Mouse (Mus musculus) MEL (cell line): ENCODE measurements at regions not wholly inside any gene's neighbourhood (a gene's known extent, or its start where the extent isn't known, plus 50 kb on each side); places are given as distances from the start of the nearest gene placed in this dataset.

Experiments used
- DNase-seq: peaks from one replicate; pipeline ENCODE4 v3.0.0; 2011; ENCODE audit warnings: low read depth, low spot score
- H3K27ac ChIP-seq: 2 replicates; pipeline ENCODE4 v1.5.1; 2012; ENCODE audit warnings: low read depth, mild to moderate bottlenecking, control low read depth, low read length, moderate library complexity; ENCODE audit not compliant: control insufficient read depth
- H3K27me3 ChIP-seq, 2 experiments: fragments of 150-350 bp in 1 of 2; sonication (generic) in 1 of 2; 2 replicates each; pipeline ENCODE4 v1.6.1; 2012; ENCODE audit warnings: low read length in 2 of 2, mild to moderate bottlenecking in 2 of 2, improper control_type of control experiment in 1 of 2, moderate library complexity in 1 of 2; ENCODE audit not compliant: insufficient read depth in 2 of 2, control insufficient read depth in 1 of 2
- H3K36me3 ChIP-seq, 2 experiments: 2 replicates each; pipeline ENCODE4 v1.6.1; 2012 to 2014; ENCODE audit warnings: low read length in 2 of 2, improper control_type of control experiment in 1 of 2, inconsistent platforms in 1 of 2, mild to moderate bottlenecking in 1 of 2; ENCODE audit not compliant: insufficient read depth in 2 of 2, control insufficient read depth in 1 of 2
- H3K4me1 ChIP-seq, 2 experiments: fragments of 150-350 bp in 1 of 2; sonication (generic) in 1 of 2; 2 replicates each; pipeline ENCODE4 v1.6.1; 2012; ENCODE audit warnings: low read length in 2 of 2, improper control_type of control experiment in 1 of 2, mild to moderate bottlenecking in 1 of 2; ENCODE audit not compliant: insufficient read depth in 2 of 2, control insufficient read depth in 1 of 2
- H3K4me3 ChIP-seq, 2 experiments: fragments of 150-350 bp in 1 of 2; sonication (generic) in 1 of 2; 2 replicates each; pipeline ENCODE4 v1.5.1; 2012; ENCODE audit warnings: low read depth in 2 of 2, low read length in 2 of 2, mild to moderate bottlenecking in 2 of 2, moderate library complexity in 2 of 2, control low read depth in 1 of 2, improper control_type of control experiment in 1 of 2; ENCODE audit not compliant: control insufficient read depth in 1 of 2, insufficient read depth in 1 of 2
- H3K79me2 ChIP-seq: 2 replicates; pipeline ENCODE4 v1.6.1; 2012; ENCODE audit warnings: mild to moderate bottlenecking, low read length, moderate library complexity; ENCODE audit not compliant: control insufficient read depth, poor library complexity, insufficient read depth
- H3K9ac ChIP-seq: 2 replicates; pipeline ENCODE4 v1.6.1; 2012; ENCODE audit warnings: low read depth, mild to moderate bottlenecking, control low read depth, low read length, moderate library complexity; ENCODE audit not compliant: control insufficient read depth, poor library complexity, severe bottlenecking
- H3K9me3 ChIP-seq: fragments of 150-350 bp; sonication (generic); replicated peaks from 2 replicates; pipeline ENCODE4 v1.6.1; 2012; ENCODE audit warnings: mild to moderate bottlenecking, low read length, improper control_type of control experiment, moderate library complexity; ENCODE audit not compliant: insufficient read depth
- CHD2 ChIP-seq: IDR thresholded peaks from 2 replicates; pipeline ENCODE4 v1.6.1; 2011; ENCODE audit warnings: low read length, improper control_type of control experiment
- E2F4 ChIP-seq: IDR thresholded peaks from 2 replicates; pipeline ENCODE4 v1.6.1; 2011; ENCODE audit warnings: low read depth, low read length, improper control_type of control experiment, borderline replicate concordance
- ETS1 ChIP-seq: IDR thresholded peaks from 2 replicates; pipeline ENCODE4 v1.6.1; 2012; ENCODE audit warnings: low read depth, mild to moderate bottlenecking, inconsistent platforms, low read length, improper control_type of control experiment, moderate library complexity
- GABPA ChIP-seq: IDR thresholded peaks from 2 replicates; pipeline ENCODE4 v1.6.1; 2012; ENCODE audit warnings: low read depth, mild to moderate bottlenecking, inconsistent platforms, low read length, improper control_type of control experiment, moderate library complexity
- GATA1 ChIP-seq: IDR thresholded peaks from 2 replicates; pipeline ENCODE4 v1.6.1; 2011; ENCODE audit warnings: low read depth, low read length, improper control_type of control experiment
- MAFK ChIP-seq: IDR thresholded peaks from 2 replicates; pipeline ENCODE4 v1.6.1; 2011; ENCODE audit warnings: low read depth, mild to moderate bottlenecking, low read length, improper control_type of control experiment, borderline replicate concordance
- MAX ChIP-seq: IDR thresholded peaks from 2 replicates; pipeline ENCODE4 v1.6.1; 2011; ENCODE audit warnings: low read length, improper control_type of control experiment
- MAZ ChIP-seq: IDR thresholded peaks from 2 replicates; pipeline ENCODE4 v1.6.1; 2012; ENCODE audit warnings: low read depth, mild to moderate bottlenecking, inconsistent platforms, low read length, improper control_type of control experiment
- MEF2A ChIP-seq: IDR thresholded peaks from 2 replicates; pipeline ENCODE4 v1.6.1; 2014; ENCODE audit warnings: low read depth, mild to moderate bottlenecking, inconsistent platforms, low read length, improper control_type of control experiment; ENCODE audit not compliant: poor library complexity, insufficient replicate concordance, severe bottlenecking; ENCODE audit errors: extremely low read depth
- MXI1 ChIP-seq: IDR thresholded peaks from 2 replicates; pipeline ENCODE4 v1.6.1; 2011; ENCODE audit warnings: mild to moderate bottlenecking, low read depth, low read length, improper control_type of control experiment
- MYB ChIP-seq: IDR thresholded peaks from 2 replicates; pipeline ENCODE4 v1.6.1; 2011; ENCODE audit warnings: mild to moderate bottlenecking, low read depth, low read length, improper control_type of control experiment
- NRF1 ChIP-seq: IDR thresholded peaks from 2 replicates; pipeline ENCODE4 v1.6.1; 2014; ENCODE audit warnings: low read depth, mild to moderate bottlenecking, inconsistent platforms, low read length, improper control_type of control experiment, moderate library complexity; ENCODE audit not compliant: poor library complexity, insufficient read depth, severe bottlenecking
- POLR2AphosphoS2 ChIP-seq: IDR thresholded peaks from 2 replicates; pipeline ENCODE4 v1.6.1; 2011; ENCODE audit warnings: low read length, improper control_type of control experiment
- POLR2AphosphoS5 ChIP-seq: IDR thresholded peaks from 2 replicates; pipeline ENCODE4 v1.6.1; 2012; ENCODE audit warnings: low read depth, borderline replicate concordance, mild to moderate bottlenecking, inconsistent platforms, low read length, moderate library complexity, mixed read lengths
- RAD21 ChIP-seq: IDR thresholded peaks from 2 replicates; pipeline ENCODE4 v1.6.1; 2011; ENCODE audit warnings: mild to moderate bottlenecking, low read depth, low read length, improper control_type of control experiment
- RCOR1 ChIP-seq: IDR thresholded peaks from 2 replicates; pipeline ENCODE4 v1.6.1; 2012; ENCODE audit warnings: low read depth, mild to moderate bottlenecking, inconsistent platforms, low read length, improper control_type of control experiment
- SMC3 ChIP-seq: IDR thresholded peaks from 2 replicates; pipeline ENCODE4 v1.6.1; 2011; ENCODE audit warnings: low read depth, low read length, improper control_type of control experiment
- TBP ChIP-seq: IDR thresholded peaks from 2 replicates; pipeline ENCODE4 v1.8.0; 2011; ENCODE audit warnings: low read depth, low read length, improper control_type of control experiment
- UBTF ChIP-seq: IDR thresholded peaks from 2 replicates; pipeline ENCODE4 v1.6.1; 2012; ENCODE audit warnings: low read depth, mild to moderate bottlenecking, inconsistent platforms, low read length, improper control_type of control experiment, moderate library complexity, borderline replicate concordance; ENCODE audit not compliant: insufficient read depth
- ZNF384 ChIP-seq: IDR thresholded peaks from 2 replicates; pipeline ENCODE4 v1.6.1; 2012; ENCODE audit warnings: low read depth, mild to moderate bottlenecking, inconsistent platforms, low read length, improper control_type of control experiment

GRCm38 (mm10) chr6:31871766-31872165 is 178.3 kb upstream of the 1700012A03Rik start:
- DNase-seq = no peak
- no peak for TF ChIP-seq MAX
- TF ChIP-seq MXI1 = no peak
- no peak for TF ChIP-seq SMC3
- no peaks in the 10 kb centered on the region; a peak in 1 of 4 replicates for H3K27me3 ChIP-seq

GRCm38 (mm10) chr6:31861996-31862395 is 188.1 kb upstream of the 1700012A03Rik start:
- no peaks in the 10 kb centered on the region for H3K36me3 ChIP-seq
- no peak overlapping the region for H3K27ac ChIP-seq
- H3K9me3 ChIP-seq = no peaks in the 10 kb centered on the region
- TF ChIP-seq ZNF384 (no peak), RCOR1 (no peak)
- TF ChIP-seq, all 39 proteins: peak for 0
- no peaks in the 10 kb centered on the region for H3K4me1 ChIP-seq
- H3K4me3 ChIP-seq = no peak overlapping the region
- H3K79me2 ChIP-seq = no peaks in the 10 kb centered on the region
- H3K27me3 ChIP-seq = no peaks in the 10 kb centered on the region
- H3K9ac ChIP-seq = no peak overlapping the region
- no peak for DNase-seq

More at GRCm38 (mm10) chr6:31871766-31872165, 178.3 kb upstream of the 1700012A03Rik start:
- H3K79me2 ChIP-seq = no peaks in the 10 kb centered on the region
- H3K36me3 ChIP-seq = no peaks in the 10 kb centered on the region
- H3K4me1 ChIP-seq = no peaks in the 10 kb centered on the region
- no peaks in the 10 kb centered on the region for H3K9me3 ChIP-seq
- H3K27ac ChIP-seq = no peak overlapping the region
- H3K9ac ChIP-seq = no peak overlapping the region
- H3K4me3 ChIP-seq = no peak overlapping the region

GRCm38 (mm10) chr6:31859621-31860020 is 190.4 kb upstream of the 1700012A03Rik start:
- H3K9ac ChIP-seq = no peak overlapping the region
- no peaks in the 10 kb centered on the region for H3K27me3 ChIP-seq
- no peaks in the 10 kb centered on the region for H3K36me3 ChIP-seq
- no peak overlapping the region for H3K4me3 ChIP-seq
- H3K27ac ChIP-seq = no peak overlapping the region
- DNase-seq = no peak
- H3K79me2 ChIP-seq = no peaks in the 10 kb centered on the region
- TF ChIP-seq MXI1 (no peak), POLR2AphosphoS2 (no peak), RAD21 (no peak), MYB (no peak), UBTF (no peak), MAX (no peak), E2F4 (no peak), CHD2 (no peak), NRF1 (no peak), MAFK (no peak), TBP (no peak), ETS1 (no peak), GABPA (no peak), GATA1 (no peak), MAZ (no peak), POLR2AphosphoS5 (no peak), MEF2A (no peak)
- H3K4me1 ChIP-seq = no peaks in the 10 kb centered on the region
- H3K9me3 ChIP-seq = no peaks in the 10 kb centered on the region
